Mouse (Mus musculus): ENCODE data around the gene Ppm1k.
"Not testable (repeated sequence)": the region's sequence is repeated elsewhere in the genome, so short reads cannot be mapped to it uniquely, and the experiment has no call there.

Ppm1k gene

GRCm38 (mm10) chr6:57532022-57532421 lies 3.2 kb downstream of the Ppm1k start:
- DNase-seq (ENCODE audit: low read depth, low spot score), result no peak

DNA sequence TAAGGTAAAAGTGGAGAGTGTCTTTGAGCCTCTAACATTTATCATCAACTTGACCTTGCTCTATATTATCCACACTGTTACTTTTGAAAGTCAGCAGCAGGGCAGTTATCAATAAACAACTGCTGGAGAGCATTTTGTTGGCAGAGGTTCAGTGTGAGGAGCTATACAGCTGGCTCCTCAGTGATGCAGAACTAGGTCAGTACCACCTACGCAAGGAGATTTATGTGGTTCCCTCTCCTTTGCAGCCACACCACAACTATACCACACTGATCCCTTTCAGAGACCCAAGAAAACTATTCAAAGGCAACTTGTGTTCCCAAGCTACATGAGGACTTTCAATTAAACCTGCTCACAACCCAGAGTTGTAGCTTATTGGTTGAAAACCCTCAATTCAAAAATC lies 3.8 kb downstream of the Ppm1k start:
- DNase-seq (ENCODE audit: low read depth, low spot score), result no peak

GRCm38 (mm10) chr6:57531011-57531410 lies 4.3 kb downstream of the Ppm1k start:
- no peak for DNase-seq (ENCODE audit: low read depth, low spot score)

- no peak for DNase-seq (ENCODE audit: low read depth, low spot score)
Measured at GRCm38 (mm10) chr6:57529336-57529845, 5.9 kb downstream of the Ppm1k start.

DNA sequence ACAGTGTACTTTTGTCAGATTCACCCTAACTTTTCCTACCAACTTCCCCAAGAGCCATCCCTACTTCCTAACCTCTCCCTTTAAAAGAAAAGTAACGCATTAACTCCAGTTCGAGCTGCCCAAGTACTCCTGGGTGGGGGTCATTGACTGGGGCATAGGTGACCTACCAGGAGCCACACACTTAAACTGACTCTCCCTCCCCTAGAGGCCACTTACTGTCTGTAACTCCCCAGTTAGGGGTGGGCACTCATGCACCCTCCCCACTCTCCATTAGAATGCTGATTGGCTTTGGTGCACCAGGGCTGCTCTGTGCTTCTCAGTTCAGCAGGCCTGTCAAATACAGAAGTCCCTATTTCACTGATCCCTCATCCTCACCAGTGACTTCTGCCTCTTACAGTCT lies 8.3 kb downstream of the Ppm1k start:
- DNase-seq (ENCODE audit: low read depth, low spot score), result no peak

DNA sequence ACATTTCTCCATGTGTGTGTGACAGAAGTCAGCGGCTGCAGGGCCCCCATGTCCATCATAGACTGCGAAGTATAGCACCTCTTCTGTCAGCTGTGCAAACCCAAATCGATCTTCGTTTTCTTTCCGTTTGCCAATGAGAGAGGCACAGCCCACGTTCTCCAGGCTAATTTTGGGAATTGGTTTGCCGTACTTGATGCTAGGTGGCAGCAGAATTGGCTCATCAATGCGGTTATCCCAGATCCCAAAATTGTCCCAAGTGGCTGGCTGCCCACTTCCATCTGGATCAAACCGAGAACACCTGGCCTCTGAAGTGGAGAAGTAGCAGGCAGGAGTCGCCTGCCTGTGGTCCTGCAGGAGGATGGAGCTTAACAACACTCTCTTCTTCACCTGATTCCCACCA lies 10.5 kb downstream of the Ppm1k start:
- no peak for DNase-seq (ENCODE audit: low read depth, low spot score)

- no peak for DNase-seq (ENCODE audit: low read depth, low spot score)
Measured at GRCm38 (mm10) chr6:57520749-57521652, 14.3 kb downstream of the Ppm1k start.

DNA sequence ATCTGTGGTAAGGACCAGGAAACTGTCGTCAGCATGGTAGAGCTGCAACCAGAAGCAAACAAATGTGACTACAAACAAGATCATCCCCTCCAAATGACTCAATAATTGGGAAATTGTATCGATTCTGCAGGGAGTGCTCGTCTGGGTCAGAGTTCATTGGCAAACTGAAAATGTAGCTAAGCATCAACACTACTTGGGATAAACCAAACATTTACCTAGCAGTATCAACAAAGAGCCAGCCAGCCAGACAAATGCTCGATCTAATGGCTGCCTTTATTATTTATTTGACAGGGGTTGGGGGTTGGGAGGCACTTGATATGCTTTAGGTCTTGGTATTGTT lies 21.3 kb downstream of the Ppm1k start:
- DNase-seq (ENCODE audit: low read depth, low spot score), result no peak

- no peak for DNase-seq (ENCODE audit: low read depth, low spot score)
Measured at GRCm38 (mm10) chr6:57513351-57514034, 21.8 kb downstream of the Ppm1k start.

GRCm38 (mm10) chr6:57511899-57512298 lies 23.4 kb downstream of the Ppm1k start:
- DNase-seq (ENCODE audit: low read depth, low spot score), result no peak

- DNase-seq (ENCODE audit: low read depth, low spot score), result no peak
Measured at GRCm38 (mm10) chr6:57503662-57504379, 31.4 kb downstream of the Ppm1k start.

DNA sequence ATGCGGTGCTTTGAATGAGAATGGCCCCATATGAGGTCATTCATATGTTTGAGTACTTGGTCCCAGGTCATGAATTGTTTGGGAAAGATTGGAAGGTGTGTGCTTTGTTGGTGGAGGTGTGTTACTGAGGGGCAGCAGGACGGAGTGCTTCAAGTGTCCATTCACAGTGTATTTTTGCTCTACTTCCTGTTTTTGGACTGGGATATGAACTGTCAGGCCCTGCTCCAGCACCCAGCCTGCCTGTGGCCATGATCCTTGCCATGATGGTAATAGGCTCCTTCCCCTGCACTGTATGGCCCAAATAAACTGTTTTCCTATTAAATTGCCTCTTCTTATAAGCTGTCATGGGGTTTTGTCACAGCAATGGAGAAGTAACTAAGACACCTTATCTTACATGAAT lies 36.1 kb downstream of the Ppm1k start:
- no peak for DNase-seq (ENCODE audit: low read depth, low spot score)

DNA sequence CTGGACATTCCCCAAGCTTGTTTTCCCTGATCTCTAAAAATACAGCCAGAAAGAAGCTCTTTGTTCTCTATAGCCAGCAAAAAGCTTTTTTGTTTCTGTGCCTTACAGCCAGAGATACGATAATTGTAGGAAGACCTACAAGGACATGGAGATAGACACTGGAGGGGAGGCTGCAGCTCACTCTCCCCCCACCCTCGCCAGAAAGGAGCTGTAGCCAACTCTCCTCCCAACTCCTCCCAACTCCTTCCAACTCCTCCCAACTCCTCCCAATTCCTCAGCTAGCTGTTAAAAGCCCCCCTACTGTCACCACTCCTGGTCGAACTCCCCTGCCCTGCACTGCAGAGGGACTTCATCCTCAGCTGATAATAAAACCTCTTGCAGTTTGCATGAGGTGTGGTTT lies 67.1 kb downstream of the Ppm1k start:
- not testable (repeated sequence) for DNase-seq (ENCODE audit: low read depth, low spot score)

Data from skeletal muscle tissue, adult 2 months (tissue).